Mouse (Mus musculus) heart, embryonic 12.5 days (tissue): ENCODE measurements around the gene Cdc42se1. TPM values are rescaled to one million over a fixed set of nuclear protein-coding genes. Genes with fewer than 3 reads are reported as not detected.
A peak's percentile ranks its signal among the peaks of the same experiment; 100 is the strongest.

Experiments
- ATAC-seq: fragments of 200-750 bp; cut with Nextera tagmentation; 2 replicates; pipeline ENCODE4 v1.8.0; 2017; ENCODE audit warnings: moderate TSS enrichment, moderate library complexity; ENCODE audit not compliant: insufficient number of reproducible peaks, low FRiP score
- H3K27ac ChIP-seq: fragments of 300-500 bp; sonication (generic); 2 replicates; pipeline ENCODE4 v1.5.1; 2016; ENCODE audit warnings: mild to moderate bottlenecking, moderate library complexity; ENCODE audit not compliant: poor library complexity, severe bottlenecking
- H3K27me3 ChIP-seq: fragments of 300-500 bp; sonication (generic); replicated peaks from 2 replicates; pipeline ENCODE4 v1.6.1; 2016; ENCODE audit warnings: mild to moderate bottlenecking, moderate library complexity
- H3K36me3 ChIP-seq: fragments of 300-500 bp; sonication (generic); 2 replicates; pipeline ENCODE4 v1.6.1; 2016; ENCODE audit warnings: mild to moderate bottlenecking, moderate library complexity
- H3K4me1 ChIP-seq: fragments of 300-500 bp; sonication (generic); replicated peaks from 2 replicates; pipeline ENCODE4 v1.6.1; 2016; ENCODE audit warnings: mild to moderate bottlenecking
- H3K4me2 ChIP-seq: fragments of 300-500 bp; sonication (generic); 2 replicates; pipeline ENCODE4 v1.6.1; 2016; ENCODE audit warnings: mild to moderate bottlenecking, moderate library complexity
- H3K4me3 ChIP-seq: fragments of 300-500 bp; sonication (generic); 2 replicates; pipeline ENCODE4 v1.5.1; 2016; ENCODE audit warnings: mild to moderate bottlenecking
- H3K9ac ChIP-seq: fragments of 300-500 bp; sonication (generic); 2 replicates; pipeline ENCODE4 v1.6.1; 2016; ENCODE audit warnings: mild to moderate bottlenecking, moderate library complexity
- H3K9me3 ChIP-seq: fragments of 300-500 bp; sonication (generic); replicated peaks from 2 replicates; pipeline ENCODE4 v1.6.1; 2016; ENCODE audit warnings: mild to moderate bottlenecking, moderate library complexity
- WGBS: fragments of 180-500 bp; shearing (Covaris S2); methylation state at CpG from one replicate; pipeline ENCODE4 v1.1.7; 2016; 5-methylcytosine and 5-hydroxymethylcytosine counted together
- polyA plus RNA-seq: library from polyadenylated mRNA; unstranded; fragments of >200 nt; fragmentation: Nextera tagmentation; extraction: Ambion mirVana; gene quantifications from 2 replicates; pipeline ENCODE4 v1.2.1, GENCODE M21; 2016

Cdc42se1 gene
- polyA plus RNA-seq, 1 experiment from 2014 or later = 62.1 TPM

GRCm38 (mm10) chr3:95227214-95227613, 1.3 kb upstream of the Cdc42se1 start:
- H3K27me3 ChIP-seq = no peaks in the 10 kb centered on the region

GRCm38 (mm10) chr3:95228894-95229780, 605 bp downstream of the Cdc42se1 start:
- Histone ChIP-seq H3K27ac (peak overlapping the region; percentile 88), H3K4me3 (peak overlapping the region; percentile 97), H3K4me1 (peaks cover 58% of the 10 kb centered on the region), H3K27me3 (no peaks in the 10 kb centered on the region), H3K36me3 (peaks cover 45% of the 10 kb centered on the region), H3K4me2 (peak overlapping the region; percentile 86), H3K9me3 (no peaks in the 10 kb centered on the region), H3K9ac (peak overlapping the region; percentile 98)
- no peak for ATAC-seq
- WGBS = under 1% methylated on average over 38 of the region's 43 CpGs

More at GRCm38 (mm10) chr3:95227214-95227613, 1.3 kb upstream of the Cdc42se1 start:
- Histone ChIP-seq H3K36me3 (peaks cover 45% of the 10 kb centered on the region), H3K9me3 (no peaks in the 10 kb centered on the region), H3K4me2 (peak overlapping the region; percentile 56), H3K4me1 (peaks cover 53% of the 10 kb centered on the region), H3K27ac (no peak overlapping the region), H3K9ac (peak overlapping the region; percentile 64; the same call in 1 of the 2 replicates), H3K4me3 (peak overlapping the region; percentile 97)
- 43% methylated on average over 1 of the region's 1 CpGs for WGBS
- ATAC-seq = no peak

GRCm38 (mm10) chr3:95229781-95230494, 1.4 kb downstream of the Cdc42se1 start:
- peak; percentile 31 for ATAC-seq
- Histone ChIP-seq H3K9me3 (no peaks in the 10 kb centered on the region), H3K27ac (peak overlapping the region; percentile 88), H3K9ac (peak overlapping the region; percentile 98), H3K27me3 (no peaks in the 10 kb centered on the region), H3K4me3 (peak overlapping the region; percentile 97), H3K36me3 (peaks cover 51% of the 10 kb centered on the region), H3K4me2 (peak overlapping the region; percentile 86), H3K4me1 (peaks cover 54% of the 10 kb centered on the region)
- 8% methylated on average over 13 of the region's 13 CpGs for WGBS

GRCm38 (mm10) chr3:95230495-95231297, 2.2 kb downstream of the Cdc42se1 start:
- H3K4me1 ChIP-seq = peaks cover 53% of the 10 kb centered on the region
- 51% methylated on average over 8 of the region's 8 CpGs for WGBS

GRCm38 (mm10) chr3:95231298-95232221, 3.0 kb downstream of the Cdc42se1 start, which contains the start of gene Mllt11:
Gene Mllt11, minus strand, starts transcription at chr3:95232171.
- Histone ChIP-seq H3K4me1 (peaks cover 46% of the 10 kb centered on the region), H3K9ac (peak within 1 kb of the TSS; percentile 61), H3K9me3 (no peaks in the 10 kb centered on the region), H3K4me2 (peak within 1 kb of the TSS; percentile 86), H3K36me3 (peaks cover 57% of the 10 kb centered on the region), H3K4me3 (peak within 1 kb of the TSS; percentile 26), H3K27ac (peak within 1 kb of the TSS; percentile 88), H3K27me3 (no peaks in the 10 kb centered on the region)
- 74% methylated on average over 13 of the region's 13 CpGs for WGBS
- ATAC-seq = no peak

More at GRCm38 (mm10) chr3:95230495-95231297, 2.2 kb downstream of the Cdc42se1 start:
- peak overlapping the region; percentile 98 for H3K9ac ChIP-seq
- no peaks in the 10 kb centered on the region for H3K27me3 ChIP-seq
- peaks cover 51% of the 10 kb centered on the region for H3K36me3 ChIP-seq
- H3K27ac ChIP-seq = peak overlapping the region; percentile 88
- peak overlapping the region; percentile 86 for H3K4me2 ChIP-seq
- H3K9me3 ChIP-seq = no peaks in the 10 kb centered on the region
- ATAC-seq = no peak
- H3K4me3 ChIP-seq = peak overlapping the region; percentile 97

- peaks cover 42% of the 10 kb centered on the region for H3K4me1 ChIP-seq
- H3K4me3 ChIP-seq = no peak overlapping the region
- H3K27me3 ChIP-seq = no peaks in the 10 kb centered on the region
- ATAC-seq = no peak
- no peaks in the 10 kb centered on the region for H3K9me3 ChIP-seq
- peak overlapping the region; percentile 38; the same call in 1 of the 2 replicates for H3K27ac ChIP-seq
- H3K36me3 ChIP-seq = peaks cover 66% of the 10 kb centered on the region
- WGBS = 57% methylated on average over 7 of the region's 7 CpGs
- no peak overlapping the region for H3K9ac ChIP-seq
- no peak overlapping the region for H3K4me2 ChIP-seq
Observed at GRCm38 (mm10) chr3:95232771-95233170, 4.2 kb downstream of the Cdc42se1 start.

- Histone ChIP-seq H3K36me3 (peaks cover 73% of the 10 kb centered on the region), H3K4me1 (peaks cover 42% of the 10 kb centered on the region), H3K27me3 (no peaks in the 10 kb centered on the region), H3K4me3 (no peak overlapping the region), H3K9ac (no peak overlapping the region), H3K4me2 (no peak overlapping the region), H3K27ac (no peak overlapping the region), H3K9me3 (0 out of 2 replicates have a peak, but pooled peaks cover 6% of the 10 kb centered on the region)
- ATAC-seq = no peak
- WGBS = 87% methylated on average over 16 of the region's 16 CpGs
Observed at GRCm38 (mm10) chr3:95233303-95233980, 4.9 kb downstream of the Cdc42se1 start.

- H3K4me1 ChIP-seq = peaks cover 32% of the 10 kb centered on the region
- WGBS = 88% methylated on average over 23 of the region's 23 CpGs
- 0 out of 2 replicates have a peak, but pooled peaks cover 6% of the 10 kb centered on the region for H3K9me3 ChIP-seq
- peaks cover 73% of the 10 kb centered on the region for H3K36me3 ChIP-seq
- no peak overlapping the region for H3K4me3 ChIP-seq
- no peak overlapping the region for H3K27ac ChIP-seq
- no peak overlapping the region for H3K4me2 ChIP-seq
- no peak overlapping the region for H3K9ac ChIP-seq
- H3K27me3 ChIP-seq = no peaks in the 10 kb centered on the region
- ATAC-seq = no peak
Observed at GRCm38 (mm10) chr3:95235386-95236301, 7.1 kb downstream of the Cdc42se1 start.
